Mouse (Mus musculus) neutrophil, adult 5-6 weeks (primary cell): ENCODE measurements around the gene Fdx1. TPM values are rescaled to one million over a fixed set of nuclear protein-coding genes. Genes with fewer than 3 reads are reported as not detected.

Source experiments
- ATAC-seq: fragments of 151-379, 151-347 bp; 2 replicates; pipeline ENCODE4 v1.8.0; 2017; ENCODE audit warnings: mild to moderate bottlenecking, moderate TSS enrichment; ENCODE audit not compliant: insufficient number of reproducible peaks, poor library complexity, low FRiP score, severe bottlenecking; ENCODE audit errors: extremely low read depth
- total RNA-seq: library from RNA; stranded (forward); fragments of 200-1000 nt; gene quantifications from 2 replicates; pipeline ENCODE4 v1.2.3, GENCODE M21; 2017

Gene Fdx1
- total RNA-seq, 1 experiment from 2014 or later, result 2.6 TPM

- no peak for ATAC-seq
Measured at GRCm38 (mm10) chr9:51924551-51925081, 38.7 kb downstream of the Fdx1 start.

GRCm38 (mm10) chr9:51922756-51923155 is 40.6 kb downstream of the Fdx1 start:
- ATAC-seq, result no peak

GRCm38 (mm10) chr9:51915580-51915979 is 47.8 kb downstream of the Fdx1 start:
- ATAC-seq, result no peak

- no peak for ATAC-seq
Measured at GRCm38 (mm10) chr9:51914481-51915120, 48.8 kb downstream of the Fdx1 start.

- ATAC-seq, result no peak
Measured at GRCm38 (mm10) chr9:51908838-51909237, 54.5 kb downstream of the Fdx1 start.

- ATAC-seq, result no peak
Measured at GRCm38 (mm10) chr9:51908255-51908654, 55.1 kb downstream of the Fdx1 start.

- no peak for ATAC-seq
Measured at GRCm38 (mm10) chr9:51906938-51907337, 56.4 kb downstream of the Fdx1 start.

Other genes with a start within 250 kb of the Fdx1 start
- 0.23 TPM in 1 of 2 replicates, not detected in the other for gene Arhgap20, start 198.2 kb downstream of the Fdx1 start, total RNA-seq
- gene Rdx, start 83.6 kb upstream of the Fdx1 start, total RNA-seq, result 82.8 and 85.5 TPM in 2 replicates
- 0.93 and 1.1 TPM in 2 replicates for gene Zc3h12c, start 205.0 kb upstream of the Fdx1 start, total RNA-seq